14 mouse cellular contexts compared by ENCODE assay signal in the genomic region with DNA sequence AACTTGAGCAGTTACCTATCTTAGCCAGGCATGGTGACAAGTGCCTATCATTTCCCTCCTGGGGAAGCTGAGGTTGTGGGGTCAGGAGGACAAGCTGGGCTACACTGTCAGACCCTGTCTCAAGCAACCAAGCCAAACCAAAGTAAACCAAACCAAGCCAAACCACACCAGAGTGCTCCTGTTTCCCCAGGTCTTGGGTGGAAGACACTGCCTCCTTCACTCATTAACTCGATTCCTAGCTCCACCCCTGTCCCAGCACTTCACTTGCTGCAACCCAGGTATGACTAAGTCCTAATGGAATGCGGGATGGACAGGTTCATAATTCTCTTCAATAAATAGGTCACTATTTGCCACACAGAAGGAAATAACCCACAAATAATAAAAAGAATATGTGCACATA. TPM values are rescaled to one million over a fixed set of nuclear protein-coding genes. Genes with fewer than 3 reads are reported as not detected.
DNase-seq lines count a peak whose midpoint lies in the region; ATAC-seq and TF ChIP-seq lines count a peak whose summit lies in the region.
"Had no signal": no experiment of that assay in that cellular context is flagged by ENCODE, and none has a peak within 500 bp of the region (broad histone marks: within the 10 kb centered on the region; RNA-seq: fewer than 3 reads in every experiment).

No protein-coding gene starts in this region.

- H3K9ac ChIP-seq in ES-E14 (ENCODE audit: insufficient read depth, low read depth, low read length, poor library complexity, severe bottlenecking) = no peak overlapping the region
- no peak overlapping the region for H3K9ac ChIP-seq in kidney, embryonic 16.5 days (replicated peaks; ENCODE audit: low read length)
- H3K9ac ChIP-seq in neural tube, embryonic 13.5 days = peak overlapping the region; percentile 54; the same call in 1 of the 2 replicates
- no peak overlapping the region for H3K9ac ChIP-seq in forebrain, embryonic 13.5 days
- H3K9ac ChIP-seq: embryonic facial prominence, embryonic 12.5 days had no signal

- H3K4me2 ChIP-seq in kidney, embryonic 16.5 days (replicated peaks; ENCODE audit: low read depth, low read length) = no peak overlapping the region
- H3K4me2 ChIP-seq in neural tube, embryonic 13.5 days = peak overlapping the region; percentile 86
- H3K4me2 ChIP-seq in forebrain, embryonic 13.5 days = no peak overlapping the region
- H3K4me2 ChIP-seq: embryonic facial prominence, embryonic 12.5 days had no signal

- peak; percentile 2 for DNase-seq in ES-E14 (ENCODE audit: low read depth, low spot score)
- peak; percentile 8 for DNase-seq in R1 (ENCODE audit: low read depth, low spot score)
- no peak for DNase-seq in ovary, postnatal 36 days (ENCODE audit: low spot score)
- no peak for DNase-seq in spleen, postnatal 36 days (ENCODE audit: low spot score in 2 of 2)
- DNase-seq: adrenal gland, postnatal 10 days; heart, adult 2 months; right cerebral cortex, postnatal 14 days had no signal

- H3K27ac ChIP-seq in ES-E14 (ENCODE audit: insufficient read depth, low read depth, low read length, poor library complexity, severe bottlenecking) = no peak overlapping the region
- 0 out of 2 replicates have a peak overlapping the region, but pooled peaks have one; percentile 2 for H3K27ac ChIP-seq in kidney, embryonic 16.5 days (ENCODE audit: low read length)
- peak overlapping the region; percentile 61; the same call in 1 of the 2 replicates for H3K27ac ChIP-seq in neural tube, embryonic 13.5 days (replicated peaks)
- no peak overlapping the region for H3K27ac ChIP-seq in forebrain, embryonic 13.5 days
- H3K27ac ChIP-seq: embryonic facial prominence, embryonic 12.5 days; heart, adult 2 months had no signal

- H3K4me1 ChIP-seq in ES-E14 (ENCODE audit: control insufficient read depth in 2 of 2, insufficient read depth in 2 of 2, low read length in 2 of 2, poor library complexity in 1 of 2) = no peaks in the 10 kb centered on the region
- peaks cover 20% of the 10 kb centered on the region for H3K4me1 ChIP-seq in kidney, embryonic 16.5 days (ENCODE audit: insufficient read depth, low read length)
- H3K4me1 ChIP-seq in neural tube, embryonic 13.5 days (replicated peaks) = peaks cover 31% of the 10 kb centered on the region
- H3K4me1 ChIP-seq in forebrain, embryonic 13.5 days = peaks cover 9% of the 10 kb centered on the region; the same call in 1 of the 2 replicates

- H3K9me3 ChIP-seq in ES-E14 (ENCODE audit: control insufficient read depth, insufficient read depth, low read depth, low read length) = no peaks in the 10 kb centered on the region
- no peaks in the 10 kb centered on the region for H3K9me3 ChIP-seq in kidney, embryonic 16.5 days (ENCODE audit: low read length)
- H3K9me3 ChIP-seq in neural tube, embryonic 13.5 days = no peaks in the 10 kb centered on the region
- H3K9me3 ChIP-seq in forebrain, embryonic 13.5 days (replicated peaks) = no peaks in the 10 kb centered on the region
- H3K9me3 ChIP-seq: embryonic facial prominence, embryonic 12.5 days; G1E had no signal

- in situ Hi-C loops in ES-E14 (cut with MboI; ENCODE audit: low sequenced_read_pairs in 2 of 2, unreplicated experiment in 2 of 2) = no loop called here

- no peaks in the 10 kb centered on the region for H3K36me3 ChIP-seq in ES-E14 (ENCODE audit: control insufficient read depth, insufficient read depth, low read length, poor library complexity, severe bottlenecking)
- no peaks in the 10 kb centered on the region for H3K36me3 ChIP-seq in kidney, embryonic 16.5 days (ENCODE audit: insufficient read depth, low read length)
- 0 out of 2 replicates have a peak, but pooled peaks cover 3% of the 10 kb centered on the region for H3K36me3 ChIP-seq in neural tube, embryonic 13.5 days
- no peaks in the 10 kb centered on the region for H3K36me3 ChIP-seq in forebrain, embryonic 13.5 days (ENCODE audit: poor library complexity, severe bottlenecking)

- no peak overlapping the region for H3K4me3 ChIP-seq in ES-E14 (ENCODE audit: insufficient read depth in 1 of 2, low read depth in 1 of 2, low read length in 2 of 2, poor library complexity in 1 of 2, severe bottlenecking in 1 of 2)
- H3K4me3 ChIP-seq in kidney, embryonic 16.5 days (ENCODE audit: low read length) = no peak overlapping the region
- peak overlapping the region; percentile 98 for H3K4me3 ChIP-seq in neural tube, embryonic 13.5 days
- no peak overlapping the region for H3K4me3 ChIP-seq in forebrain, embryonic 13.5 days
- H3K4me3 ChIP-seq: embryonic facial prominence, embryonic 12.5 days; heart, adult 2 months had no signal

- no peaks in the 10 kb centered on the region for H3K27me3 ChIP-seq in kidney, embryonic 16.5 days (ENCODE audit: insufficient read depth, low read length)
- no peaks in the 10 kb centered on the region for H3K27me3 ChIP-seq in neural tube, embryonic 13.5 days
- H3K27me3 ChIP-seq in forebrain, embryonic 13.5 days = no peaks in the 10 kb centered on the region
- H3K27me3 ChIP-seq: embryonic facial prominence, embryonic 12.5 days had no signal

- 57% methylated on average over 2 of the region's 2 CpGs for WGBS in kidney, embryonic 16.5 days
- 81% methylated on average over 2 of the region's 2 CpGs for WGBS in neural tube, embryonic 13.5 days
- WGBS in forebrain, embryonic 13.5 days = 87% methylated on average over 2 of the region's 2 CpGs

- peak; percentile 34; the same call in 1 of the 2 replicates for ATAC-seq in kidney, embryonic 16.5 days (ENCODE audit: low FRiP score, low TSS enrichment)
- ATAC-seq in neural tube, embryonic 13.5 days (ENCODE audit: low read depth) = no peak
- no peak for ATAC-seq in forebrain, embryonic 13.5 days

TF ChIP-seq in ES-E14, 5 proteins besides CTCF, POLR2A, EP300 and RAD21:
- TF ChIP-seq CHD2 (IDR thresholded peaks at IDR 0.05; ENCODE audit: low read depth, low read length) (no peak), ZNF384 (IDR thresholded peaks at IDR 0.05; ENCODE audit: low read depth, low read length) (no peak)

RNA-seq across cellular contexts. Expression of gene Chmp2b, which starts 2.9 kb away (rescaled TPM):
- total RNA-seq in ES-E14 (2012; rRNA removed) = 7.0 and 14.5 TPM in 2 replicates
- 96.6 and 97.2 TPM in 2 replicates for polyA plus RNA-seq in kidney, embryonic 16.5 days (2015; fragmentation: Nextera tagmentation; extraction: Ambion mirVana)
- polyA plus RNA-seq in neural tube, embryonic 13.5 days (2015; fragmentation: Nextera tagmentation; extraction: Ambion mirVana) = 194 and 213 TPM in 2 replicates
- 32.6 and 35.2 TPM in 2 replicates for polyA plus RNA-seq in forebrain, embryonic 13.5 days (2015; fragmentation: Nextera tagmentation; extraction: Ambion mirVana)

RNA-seq across cellular contexts. Expression of gene Pou1f1, which starts 39.3 kb away (rescaled TPM):
- total RNA-seq in ES-E14 (2012; rRNA removed) = not detected in 2 replicates
- not detected in 2 replicates for polyA plus RNA-seq in kidney, embryonic 16.5 days (2015; fragmentation: Nextera tagmentation; extraction: Ambion mirVana)
- not detected in 2 replicates for polyA plus RNA-seq in neural tube, embryonic 13.5 days (2015; fragmentation: Nextera tagmentation; extraction: Ambion mirVana)
- not detected in 2 replicates for polyA plus RNA-seq in forebrain, embryonic 13.5 days (2015; fragmentation: Nextera tagmentation; extraction: Ambion mirVana)
- total RNA-seq: adrenal gland, postnatal 10 days; heart, adult 2 months; left cerebral cortex, postnatal 25 days had no signal
- polyA plus RNA-seq: G1E; heart, adult 2 months; large intestine, adult 2 months had no signal

Comparison
In these comparisons a context has a peak if more than half of its experiments do, and no peak if none do; other contexts are left out.
1. DNase-seq: peak in ES-E14 (single experiment) and R1 (single experiment); none in ovary, postnatal 36 days (single experiment) and spleen, postnatal 36 days (0 of 2).
2. H3K27ac ChIP-seq: peak in kidney, embryonic 16.5 days (single experiment) and neural tube, embryonic 13.5 days (single experiment); none in ES-E14 (single experiment) and forebrain, embryonic 13.5 days (single experiment).